Mouse (Mus musculus) thymus, postnatal 14 days (tissue): ENCODE results near the gene Gch1.

Source experiments
- DNase-seq: peaks from one replicate; pipeline ENCODE4 v3.0.0; 2021

Gch1 gene

GRCm38 (mm10) chr14:47205270-47205972 is 16.2 kb upstream of the Gch1 start:
- no peak for DNase-seq

- DNase-seq = no peak
Observed at GRCm38 (mm10) chr14:47197340-47197739, 8.1 kb upstream of the Gch1 start.

GRCm38 (mm10) chr14:47196711-47197110 is 7.5 kb upstream of the Gch1 start:
- no peak for DNase-seq

- peak; percentile 66 for DNase-seq
Observed at GRCm38 (mm10) chr14:47194096-47194495, 4.9 kb upstream of the Gch1 start.

- no peak for DNase-seq
Observed at GRCm38 (mm10) chr14:47193506-47193905, 4.3 kb upstream of the Gch1 start.

- DNase-seq = no peak
Observed at GRCm38 (mm10) chr14:47191861-47192260, 2.6 kb upstream of the Gch1 start.

- DNase-seq = no peak
Observed at GRCm38 (mm10) chr14:47190626-47191025, 1.4 kb upstream of the Gch1 start.

- no peak for DNase-seq
Observed at GRCm38 (mm10) chr14:47189635-47189955, 382 bp upstream of the Gch1 start.

- no peak for DNase-seq
Observed at GRCm38 (mm10) chr14:47188475-47188847, 752 bp downstream of the Gch1 start.

- peak; percentile 63 for DNase-seq
Observed at GRCm38 (mm10) chr14:47187666-47188360, 1.4 kb downstream of the Gch1 start.

GRCm38 (mm10) chr14:47187261-47187660 is 2.0 kb downstream of the Gch1 start:
- DNase-seq = no peak

GRCm38 (mm10) chr14:47186561-47186960 is 2.7 kb downstream of the Gch1 start:
- DNase-seq = no peak

- peak; percentile 28 for DNase-seq
Observed at GRCm38 (mm10) chr14:47181497-47182290, 7.5 kb downstream of the Gch1 start.

- no peak for DNase-seq
Observed at GRCm38 (mm10) chr14:47178851-47179250, 10.4 kb downstream of the Gch1 start.

- no peak for DNase-seq
Observed at GRCm38 (mm10) chr14:47177846-47178414, 11.3 kb downstream of the Gch1 start.

- DNase-seq = no peak
Observed at GRCm38 (mm10) chr14:47176226-47176625, 13.0 kb downstream of the Gch1 start.

- DNase-seq = no peak
Observed at GRCm38 (mm10) chr14:47175136-47175535, 14.1 kb downstream of the Gch1 start.

- DNase-seq = no peak
Observed at GRCm38 (mm10) chr14:47172073-47172472, 17.1 kb downstream of the Gch1 start.

- no peak for DNase-seq
Observed at GRCm38 (mm10) chr14:47170499-47171109, 18.6 kb downstream of the Gch1 start.

GRCm38 (mm10) chr14:47169677-47170410 is 19.4 kb downstream of the Gch1 start:
- no peak for DNase-seq

GRCm38 (mm10) chr14:47165741-47166140 is 23.5 kb downstream of the Gch1 start:
- DNase-seq = no peak

GRCm38 (mm10) chr14:47165117-47165516 is 24.1 kb downstream of the Gch1 start:
- DNase-seq = no peak
